In the genomic region with DNA sequence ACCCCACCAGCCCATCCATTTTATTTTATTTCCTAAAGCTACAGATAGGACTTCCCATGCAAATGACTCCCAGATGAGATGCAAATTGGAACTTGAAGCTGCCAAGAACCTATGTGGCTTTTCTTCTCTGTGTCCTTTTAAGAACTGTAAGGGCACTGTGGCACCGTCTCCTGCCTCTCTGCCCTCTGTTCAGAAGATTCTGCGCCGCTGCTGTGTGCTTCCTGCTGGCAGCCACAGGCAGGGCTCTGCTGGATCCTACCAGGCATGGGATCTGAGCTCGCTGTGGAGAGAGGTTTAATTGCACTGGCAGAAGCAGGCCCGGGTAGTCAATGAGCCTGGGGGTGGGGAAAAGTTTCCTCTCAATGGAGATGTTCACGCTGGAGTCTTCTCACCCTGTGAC, we compare ENCODE assay signal across 13 mouse cellular contexts.
"Had no signal": no experiment of that assay in that cellular context is flagged by ENCODE, and none has a peak within 500 bp of the region (broad histone marks: within the 10 kb centered on the region; RNA-seq: fewer than 3 reads in every experiment).

No protein-coding gene starts in this region.

- H3K27ac ChIP-seq: left cerebral cortex, adult 2 months; limb, embryonic 12.5 days; liver, embryonic 15.5 days; stomach, postnatal 0 days had no signal

- H3K4me2 ChIP-seq: limb, embryonic 12.5 days; liver, embryonic 15.5 days; neural tube, embryonic 13.5 days had no signal

- H3K9me3 ChIP-seq: limb, embryonic 12.5 days; liver, embryonic 15.5 days; neural tube, embryonic 13.5 days had no signal

- H3K36me3 ChIP-seq: limb, embryonic 12.5 days; liver, embryonic 15.5 days; neural tube, embryonic 13.5 days had no signal

- H3K27me3 ChIP-seq: limb, embryonic 12.5 days; liver, embryonic 15.5 days; neural tube, embryonic 13.5 days had no signal

- ATAC-seq: lung, postnatal 0 days had no signal

- H3K9ac ChIP-seq: limb, embryonic 12.5 days; liver, embryonic 15.5 days; neural tube, embryonic 13.5 days had no signal

- H3K4me3 ChIP-seq: left cerebral cortex, adult 2 months; limb, embryonic 12.5 days; liver, embryonic 15.5 days; neural tube, embryonic 13.5 days had no signal

- DNase-seq: liver; lung, adult 2 months; lung, postnatal 36 days; midbrain, embryonic 14.5 days; right cerebral cortex, adult 18-20 months; right cerebral cortex, postnatal 25 days; thymus, postnatal 4 days had no signal
